Mouse (Mus musculus) adrenal gland, postnatal 0 days (tissue): ENCODE measurements around the gene Fam205a4. TPM values are rescaled to one million over a fixed set of nuclear protein-coding genes. Genes with fewer than 3 reads are reported as not detected.

Source experiments
- polyA plus RNA-seq: library from polyadenylated mRNA; unstranded; fragments of >200 nt; fragmentation: Nextera tagmentation; extraction: Ambion mirVana; gene quantifications from 2 replicates; pipeline ENCODE4 v1.2.1, GENCODE M21; 2015

Gene Fam205a4
- polyA plus RNA-seq, result 0.37 and 0.43 TPM in 2 replicates

DNA sequence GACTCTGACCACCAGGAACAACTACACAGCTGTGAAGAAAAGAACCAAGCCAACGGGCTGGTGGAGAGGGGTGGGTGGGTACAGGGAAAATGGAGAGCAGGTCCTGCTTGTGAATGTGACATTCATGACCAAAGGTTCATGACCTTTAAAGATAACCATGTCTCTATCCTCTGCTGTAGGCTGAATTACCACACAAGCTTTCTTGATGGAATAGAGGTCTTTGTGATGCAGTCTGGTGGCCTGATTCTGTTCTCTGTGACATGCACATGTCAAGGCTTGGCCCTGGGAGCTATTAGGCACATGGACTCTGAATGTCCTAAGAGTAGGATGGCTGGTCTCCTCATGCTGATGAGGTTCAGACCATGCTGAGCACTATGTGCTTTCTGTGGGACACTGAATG is at the start of gene Fam205a4:
Gene Fam205a4, plus strand, starts transcription at position 301 of the 400 bp plus-strand sequence.

DNA sequence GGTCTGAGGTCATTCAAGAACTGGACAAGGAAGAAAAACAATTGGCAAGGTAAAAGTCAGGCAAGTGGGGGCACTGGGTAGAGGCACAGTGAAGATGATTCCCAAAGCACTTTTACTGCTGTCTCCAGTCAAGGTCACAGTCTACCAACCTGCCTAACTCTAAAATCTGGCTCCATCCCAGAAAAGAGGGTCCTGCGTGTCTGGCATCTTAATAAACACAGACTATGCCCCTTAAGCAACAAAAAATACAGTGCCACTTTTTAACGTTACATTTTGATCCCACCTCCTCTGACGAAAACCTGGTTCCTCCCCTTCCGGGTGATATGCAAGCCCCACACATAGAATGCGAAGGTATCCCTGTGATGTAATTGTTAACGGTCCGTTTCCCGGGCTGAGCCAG is 24.6 kb upstream of the Fam205a4 start, which contains the start of gene Gm20878:
Gene Gm20878, plus strand, starts transcription at position 301 of the 400 bp plus-strand sequence.

Other genes with a start within 250 kb of the Fam205a4 start
- gene Dctn3, start 242.9 kb upstream of the Fam205a4 start, polyA plus RNA-seq, result 192 and 202 TPM in 2 replicates
- gene Arid3c, start 234.9 kb upstream of the Fam205a4 start, polyA plus RNA-seq, result 0.07 TPM in 1 of 2 replicates, not detected in the other
- gene Galt, start 210.8 kb upstream of the Fam205a4 start, polyA plus RNA-seq, result 37.9 and 56.4 TPM in 2 replicates
- 50.5 and 75.3 TPM in 2 replicates for gene Sigmar1, start 209.9 kb upstream of the Fam205a4 start, polyA plus RNA-seq
- gene Ccl27a, start 191.8 kb upstream of the Fam205a4 start, polyA plus RNA-seq, result 83.8 and 137 TPM in 2 replicates
- 1.1 TPM in 1 of 2 replicates, not detected in the other for gene Gm21541, start 62.4 kb upstream of the Fam205a4 start, polyA plus RNA-seq
- 4.6 and 13.9 TPM in 2 replicates for gene Gm20878, start 24.5 kb upstream of the Fam205a4 start, polyA plus RNA-seq
- gene Gm21093, start 68.7 kb downstream of the Fam205a4 start, polyA plus RNA-seq, result 0.08 and 0.09 TPM in 2 replicates
- gene Gm3893, start 125.1 kb downstream of the Fam205a4 start, polyA plus RNA-seq, result not detected in 2 replicates
- gene Gm13304, start 148.8 kb downstream of the Fam205a4 start, polyA plus RNA-seq, result not detected in 2 replicates
- gene Gm13306, start 187.4 kb downstream of the Fam205a4 start, polyA plus RNA-seq, result 7.8 and 16.9 TPM in 2 replicates
- 0.59 TPM in 1 of 2 replicates, not detected in the other for gene Gm13305, start 202.5 kb downstream of the Fam205a4 start, polyA plus RNA-seq